Mouse (Mus musculus) ES-Bruce4 (cell line): ENCODE data around the gene Rrbp1. TPM values are rescaled to one million over a fixed set of nuclear protein-coding genes. Genes with fewer than 3 reads are reported as not detected.

Experiments
- H3K27ac ChIP-seq: 2 replicates; pipeline ENCODE4 v1.5.1; 2012; ENCODE audit warnings: low read length, inconsistent platforms; ENCODE audit not compliant: insufficient read depth
- H3K27me3 ChIP-seq: 2 replicates; pipeline ENCODE4 v1.6.1; 2012; ENCODE audit warnings: mild to moderate bottlenecking, low read length, inconsistent platforms; ENCODE audit not compliant: control insufficient read depth, poor library complexity, insufficient read depth, severe bottlenecking
- H3K36me3 ChIP-seq: 2 replicates; pipeline ENCODE4 v1.6.1; 2012; ENCODE audit warnings: inconsistent platforms, mild to moderate bottlenecking, low read length, moderate library complexity; ENCODE audit not compliant: control insufficient read depth, poor library complexity, insufficient read depth, severe bottlenecking
- H3K4me1 ChIP-seq: one replicate; pipeline ENCODE4 v1.8.1; 2011; ENCODE audit warnings: low read length; ENCODE audit not compliant: control insufficient read depth, insufficient read depth
- H3K4me3 ChIP-seq: 2 replicates; pipeline ENCODE4 v1.5.1; 2011; ENCODE audit warnings: low read depth, mild to moderate bottlenecking, low read length
- H3K9ac ChIP-seq: 2 replicates; pipeline ENCODE4 v1.6.1; 2012; ENCODE audit warnings: low read depth, mild to moderate bottlenecking, inconsistent platforms; ENCODE audit not compliant: poor library complexity, severe bottlenecking
- H3K9me3 ChIP-seq: replicated peaks from 2 replicates; pipeline ENCODE4 v1.6.1; 2012; ENCODE audit warnings: mild to moderate bottlenecking, low read length, inconsistent platforms; ENCODE audit not compliant: control insufficient read depth, poor library complexity, insufficient read depth, severe bottlenecking
- CTCF ChIP-seq: IDR thresholded peaks from one replicate; pipeline ENCODE4 v1.8.1; 2011; ENCODE audit warnings: low read depth, low read length
- EP300 ChIP-seq: IDR thresholded peaks from 2 replicates; pipeline ENCODE4 v1.6.1; 2011; ENCODE audit warnings: low read depth, low read length; ENCODE audit not compliant: insufficient read depth
- POLR2A ChIP-seq: IDR thresholded peaks from one replicate; pipeline ENCODE4 v1.8.1; 2011; ENCODE audit warnings: low read length; ENCODE audit not compliant: insufficient read depth
- polyA plus RNA-seq: library from polyadenylated mRNA; stranded (reverse); fragments of >200 nt; gene quantifications from 2 replicates; pipeline ENCODE4 v1.2.4, GENCODE M21; 2011; ENCODE audit warnings: low read depth; ENCODE audit not compliant: missing spikeins, insufficient read depth, insufficient read length

Gene Rrbp1
- polyA plus RNA-seq, 1 experiment = 446 TPM

DNA sequence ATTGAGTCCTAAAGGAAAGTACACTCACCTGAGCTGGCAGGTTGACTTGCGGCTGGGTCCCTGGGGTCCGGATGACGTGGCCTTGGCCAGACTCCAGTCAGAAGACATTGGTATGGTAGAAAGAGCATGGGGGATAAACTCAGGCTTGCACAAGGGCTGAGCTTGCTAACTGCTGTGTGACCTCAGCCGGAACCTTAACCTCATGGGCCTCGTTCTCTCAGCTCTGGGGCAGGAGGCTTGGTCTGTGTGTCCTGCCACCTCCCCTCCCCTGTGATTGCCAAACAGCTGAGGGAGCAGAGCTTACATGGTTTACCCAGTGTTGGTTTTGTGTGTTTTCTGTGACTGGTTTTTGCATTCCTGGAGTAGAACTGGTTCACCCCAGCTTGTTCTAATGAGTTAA is 70.7 kb downstream of the Rrbp1 start:
- no peak overlapping the region for H3K27ac ChIP-seq
- TF ChIP-seq EP300 (no peak), CTCF (no peak), POLR2A (no peak)
- no peak overlapping the region for H3K4me3 ChIP-seq
- H3K4me1 ChIP-seq = no peaks in the 10 kb centered on the region
- H3K9me3 ChIP-seq = no peaks in the 10 kb centered on the region
- no peaks in the 10 kb centered on the region for H3K27me3 ChIP-seq
- H3K9ac ChIP-seq = no peak overlapping the region
- peaks cover 47% of the 10 kb centered on the region for H3K36me3 ChIP-seq

DNA sequence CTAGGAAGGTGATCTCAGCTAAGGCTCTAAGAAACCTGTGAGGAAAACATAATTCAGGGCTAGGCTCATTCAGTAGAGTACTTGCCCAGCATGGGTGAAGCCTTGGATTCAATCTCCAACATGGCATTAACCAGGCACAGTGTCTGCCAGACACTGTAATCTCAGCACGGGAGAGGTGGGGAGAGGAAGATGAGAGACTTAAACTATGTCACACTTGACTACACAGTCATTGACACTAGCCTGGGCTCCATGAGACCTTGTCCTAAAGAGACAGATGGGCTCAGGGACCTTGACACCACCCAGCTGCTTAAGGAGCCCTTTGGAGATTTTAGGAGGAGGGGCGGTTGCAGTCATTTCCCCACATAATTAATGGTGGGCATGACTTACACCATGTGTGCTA is 73.2 kb downstream of the Rrbp1 start:
- H3K9ac ChIP-seq = no peak overlapping the region
- H3K4me3 ChIP-seq = no peak overlapping the region
- TF ChIP-seq POLR2A (no peak), EP300 (no peak), CTCF (no peak)
- no peaks in the 10 kb centered on the region for H3K27me3 ChIP-seq
- no peaks in the 10 kb centered on the region for H3K4me1 ChIP-seq
- H3K9me3 ChIP-seq = no peaks in the 10 kb centered on the region
- no peak overlapping the region for H3K27ac ChIP-seq
- peaks cover 39% of the 10 kb centered on the region for H3K36me3 ChIP-seq

DNA sequence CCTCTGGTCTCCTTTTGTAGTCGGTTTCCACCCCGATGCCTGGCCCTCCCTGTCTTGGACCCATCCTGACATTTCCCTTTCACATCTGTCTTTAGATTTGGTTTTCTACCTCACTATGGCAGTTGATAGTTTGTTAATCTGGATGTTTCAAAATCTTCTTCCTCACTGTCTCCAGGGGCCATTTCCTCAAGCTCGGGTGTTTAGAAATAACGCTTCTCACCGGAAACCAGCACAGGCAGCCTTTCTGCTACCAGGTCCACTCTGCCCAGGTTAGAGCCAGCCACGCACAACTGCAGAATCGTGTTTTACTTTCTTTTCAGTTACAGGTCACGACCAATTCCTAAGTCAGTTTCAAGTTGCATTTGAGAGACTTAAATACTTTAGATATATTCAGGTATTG is 76.6 kb downstream of the Rrbp1 start:
- H3K27me3 ChIP-seq = no peaks in the 10 kb centered on the region
- no peak overlapping the region for H3K4me3 ChIP-seq
- no peaks in the 10 kb centered on the region for H3K9me3 ChIP-seq
- no peaks in the 10 kb centered on the region for H3K4me1 ChIP-seq
- TF ChIP-seq EP300 (no peak), POLR2A (no peak), CTCF (no peak)
- H3K9ac ChIP-seq = no peak overlapping the region
- no peak overlapping the region for H3K27ac ChIP-seq
- peaks cover 14% of the 10 kb centered on the region for H3K36me3 ChIP-seq

DNA sequence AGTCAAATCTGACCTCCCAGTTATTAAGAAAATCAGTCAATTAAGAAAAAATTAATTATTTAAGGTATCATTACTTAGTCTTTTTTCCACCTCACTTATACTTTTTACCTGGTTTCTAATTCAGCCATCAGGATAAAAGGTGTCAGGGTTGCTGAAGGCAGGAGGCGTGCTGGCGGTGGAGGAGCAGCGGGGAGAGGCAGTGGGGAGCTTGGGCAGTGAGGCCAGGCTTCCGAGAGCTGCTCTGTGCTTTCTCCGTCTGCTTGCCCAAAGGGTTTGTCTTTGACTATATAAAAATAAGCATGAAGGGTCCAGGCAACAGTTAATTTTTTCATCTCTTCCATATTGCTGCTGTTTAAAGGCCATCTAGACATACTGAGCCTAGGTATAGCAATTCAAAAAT is 77.5 kb downstream of the Rrbp1 start:
- Histone ChIP-seq H3K27ac (no peak overlapping the region), H3K4me3 (no peak overlapping the region), H3K9me3 (no peaks in the 10 kb centered on the region), H3K9ac (no peak overlapping the region), H3K27me3 (no peaks in the 10 kb centered on the region), H3K4me1 (no peaks in the 10 kb centered on the region), H3K36me3 (peaks cover 6% of the 10 kb centered on the region)
- no peak for TF ChIP-seq POLR2A
- TF ChIP-seq EP300 = no peak
- no peak for TF ChIP-seq CTCF

DNA sequence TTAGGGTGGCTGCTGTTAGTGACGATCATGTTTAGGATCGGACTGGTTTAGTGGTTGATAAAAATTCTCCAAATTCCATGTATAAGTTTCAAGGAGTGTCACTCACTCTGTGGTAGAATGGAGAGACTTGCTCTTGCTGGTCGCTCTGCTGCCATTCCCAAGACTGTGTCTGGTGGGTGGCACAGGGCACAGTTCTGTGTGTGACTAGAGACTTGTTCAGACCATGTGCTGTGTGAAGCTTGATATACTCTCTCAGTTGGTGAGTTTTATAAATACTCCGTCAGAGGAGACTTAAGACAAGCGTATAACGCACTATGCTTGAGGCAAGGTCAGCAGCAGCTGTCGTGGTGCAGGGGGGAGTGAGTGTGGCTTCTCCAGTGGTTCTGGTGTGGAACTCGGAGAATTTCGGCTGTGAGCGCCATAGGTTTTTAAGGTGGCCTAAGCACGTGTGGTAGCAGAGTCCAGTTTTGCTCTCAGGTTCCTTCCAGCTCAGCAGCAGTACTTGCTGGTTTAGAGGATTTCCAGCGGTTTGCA is 78.7 kb downstream of the Rrbp1 start:
- H3K4me3 ChIP-seq = no peak overlapping the region
- no peaks in the 10 kb centered on the region for H3K36me3 ChIP-seq
- no peak overlapping the region for H3K27ac ChIP-seq
- H3K9me3 ChIP-seq = no peaks in the 10 kb centered on the region
- no peak overlapping the region for H3K9ac ChIP-seq
- TF ChIP-seq CTCF (no peak), EP300 (no peak), POLR2A (no peak)
- no peaks in the 10 kb centered on the region for H3K27me3 ChIP-seq
- H3K4me1 ChIP-seq = peaks cover 1% of the 10 kb centered on the region

DNA sequence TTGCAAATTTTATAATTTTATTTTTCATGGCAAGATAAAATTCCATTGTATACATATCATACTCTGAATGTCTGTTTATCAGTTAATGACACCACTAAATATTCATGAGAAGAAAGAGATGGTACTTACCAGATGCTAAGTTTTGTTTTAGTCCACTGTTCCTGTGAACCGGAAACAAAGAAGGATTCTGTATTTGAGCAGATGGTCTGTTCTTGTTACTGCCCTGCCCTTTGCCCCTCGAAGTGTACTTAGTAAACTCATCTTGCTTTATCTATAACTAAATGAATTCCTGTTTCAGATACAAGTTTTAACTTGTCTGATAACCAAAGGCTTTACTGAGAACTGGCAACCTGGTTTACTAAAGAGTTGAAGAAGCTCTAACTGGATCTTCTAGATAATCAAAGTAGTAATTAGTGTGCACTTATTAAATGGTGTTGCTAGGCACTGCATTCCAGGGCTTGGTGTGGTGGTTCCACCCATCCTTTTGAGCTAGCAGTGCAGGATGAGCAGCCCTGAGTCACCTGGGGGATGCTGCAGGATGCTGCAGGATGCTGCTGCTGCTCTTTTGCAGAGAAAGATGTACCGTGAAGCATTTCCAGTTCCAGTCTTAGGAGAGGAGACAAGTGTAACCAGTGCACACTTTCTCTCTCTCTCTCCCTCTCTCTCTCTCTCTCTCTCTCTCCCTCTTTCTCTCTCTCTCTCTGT is 81.3 kb downstream of the Rrbp1 start:
- H3K27ac ChIP-seq = no peak overlapping the region
- H3K9me3 ChIP-seq = no peaks in the 10 kb centered on the region
- no peaks in the 10 kb centered on the region for H3K27me3 ChIP-seq
- TF ChIP-seq POLR2A (no peak), CTCF (no peak), EP300 (no peak)
- H3K36me3 ChIP-seq = no peaks in the 10 kb centered on the region
- no peak overlapping the region for H3K9ac ChIP-seq
- H3K4me3 ChIP-seq = no peak overlapping the region
- peaks cover 4% of the 10 kb centered on the region for H3K4me1 ChIP-seq
